Mouse (Mus musculus) neutrophil, adult 65 days (primary cell): ENCODE data around the gene Lrrc4. TPM values are rescaled to one million over a fixed set of nuclear protein-coding genes. Genes with fewer than 3 reads are reported as not detected.

Source experiments
- total RNA-seq: library from RNA; stranded (reverse); gene quantifications from 2 replicates; pipeline ENCODE4 v1.2.4, GENCODE M21; 2023

Lrrc4 gene
- total RNA-seq, result not detected in 2 replicates

GRCm38 (mm10) chr6:28831011-28831853 is at the start of gene Lrrc4:
Gene Lrrc4, minus strand, starts transcription at chr6:28831747.

Other genes with a start within 250 kb of the Lrrc4 start
- gene Lep, start 228.5 kb upstream of the Lrrc4 start, total RNA-seq, result not detected in 2 replicates